Mouse (Mus musculus): Measurements from ENCODE around the gene Pdzd4.

- TF ChIP-seq MXI1 (IDR thresholded peaks at IDR 0.05; ENCODE audit: low read depth, low read length) (no peak), POLR2A (IDR thresholded peaks at IDR 0.05; ENCODE audit: low read depth, low read length) (no peak), HCFC1 (IDR thresholded peaks at IDR 0.05; ENCODE audit: low read depth, low read length) (no peak), MAFK (IDR thresholded peaks at IDR 0.05; ENCODE audit: insufficient replicate concordance, low read length) (no peak), CTCF (conservative IDR thresholded peaks at IDR 0.05 in 1 of 2, IDR thresholded peaks at IDR 0.05 in 1 of 2; ENCODE audit: low read depth in 2 of 2, low read length in 2 of 2) (no peak), TCF12 (IDR thresholded peaks at IDR 0.05; ENCODE audit: low read depth, low read length) (no peak), NELFE (IDR thresholded peaks at IDR 0.05; ENCODE audit: low read depth, low read length) (no peak), MAX (IDR thresholded peaks at IDR 0.05; ENCODE audit: low read length) (no peak)
These were observed 42.5 kb upstream of the Pdzd4 start for GRCm38 (mm10) chrX:73867256-73867655.

Measured in CH12.LX (cell line).